Mouse (Mus musculus) E14TG2a.4 (cell line): ENCODE results near the gene Rnf187.
A peak's percentile ranks its signal among the peaks of the same experiment; 100 is the strongest.

Experiments used
- H3K27me3 ChIP-seq: 2 replicates; pipeline ENCODE4 v1.6.1; 2014; ENCODE audit warnings: low read length, control low read depth; ENCODE audit not compliant: insufficient read depth
- H3K36me3 ChIP-seq: 2 replicates; pipeline ENCODE4 v1.6.1; 2014; ENCODE audit warnings: low read length, control low read depth; ENCODE audit not compliant: insufficient read depth
- H3K4me1 ChIP-seq: replicated peaks from 2 replicates; pipeline ENCODE4 v1.6.1; 2014; ENCODE audit warnings: low read depth, low read length, control low read depth
- H3K4me3 ChIP-seq: replicated peaks from 2 replicates; pipeline ENCODE4 v1.5.1; 2014; ENCODE audit warnings: mild to moderate bottlenecking, low read length
- H3K9me3 ChIP-seq: 2 replicates; pipeline ENCODE4 v1.6.1; 2014; ENCODE audit warnings: low read length, control low read depth
- CTCF ChIP-seq: conservative IDR thresholded peaks from 2 replicates; pipeline ENCODE4 v1.5.1; 2014; ENCODE audit warnings: low read length
- NANOG ChIP-seq: IDR thresholded peaks from 2 replicates; pipeline ENCODE4 v1.6.1; 2014; ENCODE audit warnings: borderline replicate concordance, low read length, mixed read lengths
- POU5F1 ChIP-seq: IDR thresholded peaks from 2 replicates; pipeline ENCODE4 v1.6.1; 2014; ENCODE audit warnings: low read length, borderline replicate concordance

Gene Rnf187

DNA sequence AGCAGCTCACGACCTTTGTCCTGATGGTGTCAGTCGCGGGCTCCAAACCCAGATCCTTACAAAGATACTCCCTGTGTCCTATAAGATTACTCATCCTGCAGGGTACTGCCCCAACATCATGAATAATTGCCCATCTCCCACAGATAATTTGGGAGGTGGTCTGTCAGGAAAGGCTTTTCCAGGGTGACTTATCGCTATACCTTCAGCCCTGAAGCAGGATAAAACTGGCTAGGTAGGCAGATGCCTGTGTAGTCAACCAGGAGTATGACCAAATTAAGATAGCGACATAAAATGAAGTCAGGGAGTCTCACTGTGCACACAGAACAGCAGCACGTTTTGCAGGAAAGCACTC, 348 bp upstream of the Rnf187 start:
- Histone ChIP-seq H3K4me1 (peaks cover 23% of the 10 kb centered on the region), H3K4me3 (peak overlapping the region; percentile 92), H3K36me3 (peaks cover 30% of the 10 kb centered on the region), H3K27me3 (peaks cover 5% of the 10 kb centered on the region; the same call in 1 of the 2 replicates), H3K9me3 (no peaks in the 10 kb centered on the region)
- no peak for TF ChIP-seq NANOG
- TF ChIP-seq CTCF = no peak
- TF ChIP-seq POU5F1 = no peak

- Histone ChIP-seq H3K4me3 (peak overlapping the region; percentile 92), H3K36me3 (peaks cover 42% of the 10 kb centered on the region), H3K4me1 (peaks cover 21% of the 10 kb centered on the region), H3K9me3 (no peaks in the 10 kb centered on the region), H3K27me3 (0 out of 2 replicates have a peak, but pooled peaks cover 4% of the 10 kb centered on the region)
- no peak for TF ChIP-seq POU5F1
- no peak for TF ChIP-seq CTCF
- no peak for TF ChIP-seq NANOG
Observed at GRCm38 (mm10) chr11:58937909-58938308, 807 bp downstream of the Rnf187 start.

DNA sequence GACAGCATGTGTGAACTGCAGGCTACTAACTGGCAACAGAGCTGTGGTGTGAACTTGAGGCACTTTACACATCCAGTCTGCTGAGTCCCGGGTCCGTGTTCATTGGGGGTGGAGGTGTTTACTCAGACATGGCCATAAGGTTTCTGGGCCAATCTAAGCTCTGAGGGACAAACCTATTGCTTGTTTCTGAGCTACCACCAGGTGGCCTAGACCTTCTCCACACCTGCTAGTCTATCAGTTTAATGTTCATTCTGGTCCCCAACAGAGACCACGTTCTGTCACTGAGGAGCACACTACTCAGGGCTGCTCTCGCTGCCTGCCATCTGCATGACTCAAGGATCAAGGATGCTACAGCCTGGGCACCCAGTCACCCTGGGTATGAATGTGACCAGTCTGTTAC, 7.1 kb downstream of the Rnf187 start:
- Histone ChIP-seq H3K36me3 (peaks cover 54% of the 10 kb centered on the region), H3K4me3 (no peak overlapping the region), H3K9me3 (no peaks in the 10 kb centered on the region), H3K27me3 (no peaks in the 10 kb centered on the region), H3K4me1 (peaks cover 11% of the 10 kb centered on the region)
- TF ChIP-seq CTCF = no peak
- TF ChIP-seq NANOG = no peak
- no peak for TF ChIP-seq POU5F1

DNA sequence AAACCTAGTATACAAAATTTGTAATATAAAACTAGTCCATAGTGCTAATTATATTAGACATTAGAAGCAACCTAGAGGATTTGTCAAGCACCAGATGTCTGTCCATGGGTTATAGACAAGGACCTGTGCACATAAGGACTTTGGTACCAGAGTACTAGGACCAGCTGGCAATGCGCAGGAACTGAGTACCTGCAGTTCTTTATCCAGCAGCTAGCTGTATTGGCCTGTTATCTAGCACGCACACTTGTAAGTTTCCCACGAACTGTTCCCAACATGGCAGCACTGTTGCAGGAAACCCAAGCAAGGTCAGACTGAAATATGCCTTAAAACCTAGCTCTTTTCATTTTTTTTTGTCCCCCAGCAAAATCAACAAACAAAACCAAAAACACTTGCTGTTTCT, 8.5 kb downstream of the Rnf187 start:
- no peaks in the 10 kb centered on the region for H3K9me3 ChIP-seq
- peaks cover 7% of the 10 kb centered on the region for H3K27me3 ChIP-seq
- peaks cover 11% of the 10 kb centered on the region for H3K4me1 ChIP-seq

GRCm38 (mm10) chr11:58929641-58930040, 9.1 kb downstream of the Rnf187 start:
- TF ChIP-seq POU5F1 (no peak), NANOG (no peak), CTCF (no peak)
- Histone ChIP-seq H3K36me3 (peaks cover 36% of the 10 kb centered on the region), H3K9me3 (no peaks in the 10 kb centered on the region), H3K4me1 (peaks cover 11% of the 10 kb centered on the region), H3K27me3 (peaks cover 11% of the 10 kb centered on the region), H3K4me3 (no peak overlapping the region)

More for the DNA sequence above, 8.5 kb downstream of the Rnf187 start:
- Histone ChIP-seq H3K36me3 (peaks cover 41% of the 10 kb centered on the region), H3K4me3 (no peak overlapping the region)
- no peak for TF ChIP-seq POU5F1

GRCm38 (mm10) chr11:58929055-58929454, 9.7 kb downstream of the Rnf187 start:
- TF ChIP-seq NANOG = no peak
- TF ChIP-seq CTCF = no peak
- no peak for TF ChIP-seq POU5F1
- Histone ChIP-seq H3K4me3 (no peak overlapping the region), H3K4me1 (peaks cover 11% of the 10 kb centered on the region), H3K9me3 (no peaks in the 10 kb centered on the region), H3K27me3 (peaks cover 12% of the 10 kb centered on the region), H3K36me3 (peaks cover 30% of the 10 kb centered on the region)

- Histone ChIP-seq H3K27me3 (peaks cover 22% of the 10 kb centered on the region), H3K4me1 (peaks cover 11% of the 10 kb centered on the region), H3K4me3 (0 out of 2 replicates have a peak overlapping the region, but pooled peaks have one; percentile 7), H3K36me3 (peaks cover 20% of the 10 kb centered on the region), H3K9me3 (no peaks in the 10 kb centered on the region)
- TF ChIP-seq POU5F1 (no peak), NANOG (no peak), CTCF (peak; percentile 58)
Observed at GRCm38 (mm10) chr11:58927790-58928651, 10.7 kb downstream of the Rnf187 start.

- Histone ChIP-seq H3K36me3 (peaks cover 10% of the 10 kb centered on the region), H3K27me3 (peaks cover 26% of the 10 kb centered on the region), H3K4me3 (no peak overlapping the region), H3K9me3 (no peaks in the 10 kb centered on the region), H3K4me1 (peaks cover 11% of the 10 kb centered on the region)
- TF ChIP-seq CTCF = no peak
- TF ChIP-seq POU5F1 = no peak
- no peak for TF ChIP-seq NANOG
Observed at GRCm38 (mm10) chr11:58927053-58927452, 11.7 kb downstream of the Rnf187 start.

DNA sequence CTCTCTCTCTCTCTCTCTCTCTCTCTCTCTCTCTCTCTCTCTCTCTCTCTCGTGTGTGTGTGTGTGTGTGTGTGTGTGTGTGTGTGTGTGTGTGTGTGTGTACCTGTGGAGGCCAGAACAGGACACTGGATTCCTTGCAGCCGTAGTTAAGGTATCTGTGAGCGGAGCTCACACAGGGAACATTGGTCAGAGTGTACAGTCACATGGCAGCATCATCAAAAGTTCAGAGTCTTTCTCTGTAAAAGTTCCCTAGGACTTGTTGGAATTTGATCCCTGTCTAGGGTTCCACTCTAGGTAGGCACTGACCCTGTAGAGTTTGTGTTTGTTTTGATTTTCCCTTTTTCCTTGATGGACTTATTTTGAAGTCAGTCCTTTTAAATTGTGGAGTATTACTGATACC, 12.1 kb downstream of the Rnf187 start:
- TF ChIP-seq POU5F1 (no peak), NANOG (no peak), CTCF (no peak)
- Histone ChIP-seq H3K36me3 (peaks cover 6% of the 10 kb centered on the region), H3K4me1 (peaks cover 11% of the 10 kb centered on the region), H3K4me3 (no peak overlapping the region), H3K27me3 (peaks cover 26% of the 10 kb centered on the region), H3K9me3 (no peaks in the 10 kb centered on the region)
